Mouse (Mus musculus) bone marrow, adult 2 months (tissue): ENCODE data around the gene Bsg.

ENCODE experiments used
- CTCF ChIP-seq: fragments of 200-500 bp; IDR thresholded peaks from 2 replicates; pipeline ENCODE4 v1.5.1; 2011; ENCODE audit warnings: low read length, control low read depth; ENCODE audit not compliant: control insufficient read depth, insufficient read depth
- POLR2A ChIP-seq: fragments of 200-500 bp; IDR thresholded peaks from 2 replicates; pipeline ENCODE4 v1.6.1; 2011; ENCODE audit warnings: low read depth, mild to moderate bottlenecking, control low read depth, low read length, borderline replicate concordance; ENCODE audit not compliant: control insufficient read depth

GRCm38 (mm10) chr10:79705951-79706350, 1.7 kb downstream of the Bsg start:
- TF ChIP-seq CTCF (no peak), POLR2A (0 out of 2 replicates have a peak, but pooled peaks have one; percentile 47)
